Mouse (Mus musculus) hindbrain, embryonic 14.5 days (tissue): ENCODE data around the gene Ctnnbip1. TPM values are rescaled to one million over a fixed set of nuclear protein-coding genes. Genes with fewer than 3 reads are reported as not detected.

Source experiments
- ATAC-seq: fragments of 200-750 bp; cut with Nextera tagmentation; 2 replicates; pipeline ENCODE4 v1.8.0; 2017; ENCODE audit warnings: moderate number of reproducible peaks, mild to moderate bottlenecking, moderate TSS enrichment, moderate library complexity; ENCODE audit not compliant: low FRiP score
- DNase-seq: peaks from one replicate; pipeline ENCODE4 v3.0.0-alpha.2; 2015; ENCODE audit warnings: low spot score
- H3K27ac ChIP-seq: fragments of 300-500 bp; sonication (generic); 2 replicates; pipeline ENCODE4 v1.5.1; 2014; ENCODE audit warnings: mild to moderate bottlenecking, moderate library complexity
- H3K27me3 ChIP-seq: fragments of 300-500 bp; sonication (generic); 2 replicates; pipeline ENCODE4 v1.6.1; 2014; ENCODE audit warnings: mild to moderate bottlenecking, low read length, mixed read lengths; ENCODE audit not compliant: control insufficient read depth, insufficient read depth
- H3K36me3 ChIP-seq: fragments of 300-500 bp; sonication (generic); replicated peaks from 2 replicates; pipeline ENCODE4 v1.6.1; 2014; ENCODE audit not compliant: control insufficient read depth, insufficient read depth
- H3K4me1 ChIP-seq: fragments of 300-500 bp; sonication (generic); replicated peaks from 2 replicates; pipeline ENCODE4 v1.6.1; 2014; ENCODE audit warnings: antibody characterized with exemption, low read length, mixed read lengths; ENCODE audit not compliant: control insufficient read depth, insufficient read depth
- H3K4me2 ChIP-seq: fragments of 300-500 bp; sonication (generic); replicated peaks from 2 replicates; pipeline ENCODE4 v1.6.1; 2014; ENCODE audit warnings: mild to moderate bottlenecking, moderate library complexity
- H3K4me3 ChIP-seq: fragments of 300-500 bp; sonication (generic); replicated peaks from 2 replicates; pipeline ENCODE4 v1.5.1; 2014; ENCODE audit warnings: mild to moderate bottlenecking, low read length
- H3K9ac ChIP-seq: fragments of 300-500 bp; sonication (generic); 2 replicates; pipeline ENCODE4 v1.6.1; 2014
- H3K9me3 ChIP-seq: fragments of 300-500 bp; sonication (generic); 2 replicates; pipeline ENCODE4 v1.6.1; 2016; ENCODE audit warnings: low read length; ENCODE audit not compliant: control insufficient read depth
- WGBS: fragments of 180-500 bp; shearing (Covaris S2); extraction: QIAGEN DNeasy Blood & Tissue Kit; methylation state at CpG from one replicate; pipeline ENCODE4 v1.1.7; 2014; 5-methylcytosine and 5-hydroxymethylcytosine counted together
- polyA plus RNA-seq: library from polyadenylated mRNA; unstranded; fragments of >200 nt; fragmentation: Nextera tagmentation; extraction: Ambion mirVana; gene quantifications from 2 replicates; pipeline ENCODE4 v1.2.1, GENCODE M21; 2014

The Ctnnbip1 gene
- polyA plus RNA-seq, 1 experiment from 2014 or later: 99.0 TPM

- 85% methylated on average over 6 of the region's 6 CpGs for WGBS
- no peaks in the 10 kb centered on the region for H3K9me3 ChIP-seq
- no peak for ATAC-seq
- no peak overlapping the region for H3K27ac ChIP-seq
- peaks cover 14% of the 10 kb centered on the region for H3K4me1 ChIP-seq
- H3K36me3 ChIP-seq: no peaks in the 10 kb centered on the region
- H3K4me3 ChIP-seq: no peak overlapping the region
- no peak overlapping the region for H3K4me2 ChIP-seq
- no peak overlapping the region for H3K9ac ChIP-seq
- DNase-seq: no peak
- H3K27me3 ChIP-seq: no peaks in the 10 kb centered on the region
These were observed 11.7 kb downstream of the Ctnnbip1 start for GRCm38 (mm10) chr4:149529691-149530090.

- Histone ChIP-seq H3K27me3 (no peaks in the 10 kb centered on the region), H3K4me1 (peaks cover 4% of the 10 kb centered on the region; the same call in 1 of the 2 replicates), H3K4me3 (no peak overlapping the region), H3K9me3 (no peaks in the 10 kb centered on the region), H3K4me2 (no peak overlapping the region), H3K27ac (no peak overlapping the region), H3K36me3 (peaks cover 8% of the 10 kb centered on the region; the same call in 1 of the 2 replicates), H3K9ac (no peak overlapping the region; the same call in 1 of the 2 replicates)
- WGBS: 88% methylated on average over 8 of the region's 8 CpGs
- ATAC-seq (no peak), DNase-seq (no peak)
These were observed 21.4 kb downstream of the Ctnnbip1 start for GRCm38 (mm10) chr4:149539441-149539840.

- H3K4me3 ChIP-seq: no peak overlapping the region
- no peak overlapping the region for H3K9ac ChIP-seq
- no peak for DNase-seq
- no peaks in the 10 kb centered on the region for H3K9me3 ChIP-seq
- H3K4me2 ChIP-seq: no peak overlapping the region
- no peak overlapping the region for H3K27ac ChIP-seq
- WGBS: 68% methylated on average over 5 of the region's 5 CpGs
- H3K4me1 ChIP-seq: peaks cover 4% of the 10 kb centered on the region; the same call in 1 of the 2 replicates
- H3K36me3 ChIP-seq: peaks cover 26% of the 10 kb centered on the region
- H3K27me3 ChIP-seq: no peaks in the 10 kb centered on the region
- ATAC-seq: no peak
These were observed 23.9 kb downstream of the Ctnnbip1 start for GRCm38 (mm10) chr4:149541935-149542334.

GRCm38 (mm10) chr4:149542431-149542830 lies 24.4 kb downstream of the Ctnnbip1 start:
- Histone ChIP-seq H3K4me3 (no peak overlapping the region), H3K4me2 (no peak overlapping the region), H3K27ac (no peak overlapping the region), H3K27me3 (no peaks in the 10 kb centered on the region), H3K4me1 (peaks cover 4% of the 10 kb centered on the region; the same call in 1 of the 2 replicates), H3K9me3 (no peaks in the 10 kb centered on the region), H3K9ac (no peak overlapping the region), H3K36me3 (peaks cover 30% of the 10 kb centered on the region)
- WGBS: 72% methylated on average over 12 of the region's 12 CpGs
- no peak for DNase-seq
- ATAC-seq: no peak

GRCm38 (mm10) chr4:149542927-149543553 lies 25.0 kb downstream of the Ctnnbip1 start:
- DNase-seq (peak; percentile 97), ATAC-seq (peak; percentile 21; the same call in 1 of the 2 replicates)
- Histone ChIP-seq H3K9ac (no peak overlapping the region), H3K36me3 (peaks cover 36% of the 10 kb centered on the region), H3K4me3 (no peak overlapping the region), H3K27ac (no peak overlapping the region), H3K27me3 (no peaks in the 10 kb centered on the region), H3K4me2 (no peak overlapping the region), H3K4me1 (peaks cover 4% of the 10 kb centered on the region; the same call in 1 of the 2 replicates), H3K9me3 (no peaks in the 10 kb centered on the region)
- WGBS: 44% methylated on average over 10 of the region's 10 CpGs

GRCm38 (mm10) chr4:149544892-149545291 lies 26.9 kb downstream of the Ctnnbip1 start:
- 87% methylated on average over 8 of the region's 8 CpGs for WGBS
- DNase-seq: no peak
- ATAC-seq: no peak
- Histone ChIP-seq H3K4me1 (peaks cover 4% of the 10 kb centered on the region; the same call in 1 of the 2 replicates), H3K9me3 (no peaks in the 10 kb centered on the region), H3K9ac (no peak overlapping the region), H3K36me3 (peaks cover 40% of the 10 kb centered on the region), H3K4me2 (no peak overlapping the region), H3K27me3 (no peaks in the 10 kb centered on the region), H3K27ac (no peak overlapping the region), H3K4me3 (no peak overlapping the region)

GRCm38 (mm10) chr4:149546797-149547444 lies 28.9 kb downstream of the Ctnnbip1 start:
- Histone ChIP-seq H3K4me1 (peaks cover 4% of the 10 kb centered on the region; the same call in 1 of the 2 replicates), H3K9me3 (no peaks in the 10 kb centered on the region), H3K27me3 (no peaks in the 10 kb centered on the region), H3K27ac (no peak overlapping the region), H3K9ac (no peak overlapping the region), H3K4me2 (no peak overlapping the region), H3K36me3 (peaks cover 40% of the 10 kb centered on the region), H3K4me3 (no peak overlapping the region)
- WGBS: 86% methylated on average over 9 of the region's 9 CpGs
- ATAC-seq (no peak), DNase-seq (no peak)

GRCm38 (mm10) chr4:149547523-149547922 lies 29.5 kb downstream of the Ctnnbip1 start:
- 87% methylated on average over 6 of the region's 6 CpGs for WGBS
- H3K4me3 ChIP-seq: no peak overlapping the region
- no peak overlapping the region for H3K27ac ChIP-seq
- peaks cover 4% of the 10 kb centered on the region; the same call in 1 of the 2 replicates for H3K4me1 ChIP-seq
- H3K9me3 ChIP-seq: no peaks in the 10 kb centered on the region
- no peaks in the 10 kb centered on the region for H3K27me3 ChIP-seq
- ATAC-seq (no peak), DNase-seq (no peak)
- peaks cover 40% of the 10 kb centered on the region for H3K36me3 ChIP-seq
- no peak overlapping the region for H3K9ac ChIP-seq
- H3K4me2 ChIP-seq: no peak overlapping the region

- H3K27me3 ChIP-seq: no peaks in the 10 kb centered on the region
- H3K4me3 ChIP-seq: no peak overlapping the region
- no peaks in the 10 kb centered on the region for H3K9me3 ChIP-seq
- DNase-seq (peak; percentile 95), ATAC-seq (peak; percentile 89)
- no peak overlapping the region for H3K27ac ChIP-seq
- H3K36me3 ChIP-seq: peaks cover 35% of the 10 kb centered on the region
- H3K4me1 ChIP-seq: no peaks in the 10 kb centered on the region; the same call in 1 of the 2 replicates
- 70% methylated on average over 9 of the region's 9 CpGs for WGBS
- no peak overlapping the region for H3K4me2 ChIP-seq
- H3K9ac ChIP-seq: no peak overlapping the region
These were observed 31.3 kb downstream of the Ctnnbip1 start for GRCm38 (mm10) chr4:149549221-149549925.
